Comparison of ENCODE assay signal across 8 mouse cellular contexts in the genomic region with DNA sequence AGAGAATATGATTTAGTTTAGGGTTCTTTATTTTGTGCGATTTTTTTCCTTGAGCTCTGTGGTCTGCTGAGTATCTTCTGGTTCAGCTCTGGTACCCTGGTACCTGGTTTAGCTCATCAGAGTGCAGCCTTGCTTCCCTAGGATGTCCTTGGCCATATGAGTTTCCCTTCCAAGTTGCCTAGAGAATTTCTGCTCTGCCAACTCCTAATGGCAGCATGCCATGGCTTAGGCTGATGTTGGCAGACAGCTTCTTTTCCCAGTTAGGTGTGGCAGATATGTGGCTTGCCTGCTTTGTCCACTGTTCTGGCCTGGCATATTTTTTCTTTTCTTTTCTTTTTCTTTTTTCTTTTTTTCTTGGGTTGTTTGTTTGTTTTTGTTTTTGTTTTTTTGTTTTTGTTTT. TPM values are rescaled to one million over a fixed set of nuclear protein-coding genes. Genes with fewer than 3 reads are reported as not detected.
DNase-seq lines count a peak whose midpoint lies in the region; ATAC-seq lines count a peak whose summit lies in the region.

No protein-coding gene starts in this region.

- H3K36me3 ChIP-seq in kidney, embryonic 16.5 days (ENCODE audit: insufficient read depth, low read length), result no peaks in the 10 kb centered on the region
- no peaks in the 10 kb centered on the region for H3K36me3 ChIP-seq in hindbrain, embryonic 12.5 days

- H3K9ac ChIP-seq in kidney, embryonic 16.5 days (replicated peaks; ENCODE audit: low read length), result no peak overlapping the region
- no peak overlapping the region for H3K9ac ChIP-seq in hindbrain, embryonic 12.5 days

- no peaks in the 10 kb centered on the region for H3K9me3 ChIP-seq in kidney, embryonic 16.5 days (ENCODE audit: low read length)
- no peaks in the 10 kb centered on the region for H3K9me3 ChIP-seq in hindbrain, embryonic 12.5 days (replicated peaks)

- no peak overlapping the region for H3K27ac ChIP-seq in kidney, embryonic 16.5 days (ENCODE audit: low read length)
- H3K27ac ChIP-seq in hindbrain, embryonic 12.5 days, result no peak overlapping the region

- H3K4me3 ChIP-seq in kidney, embryonic 16.5 days (ENCODE audit: low read length), result no peak overlapping the region
- no peak overlapping the region for H3K4me3 ChIP-seq in hindbrain, embryonic 12.5 days

- WGBS in kidney, embryonic 16.5 days, result 96% methylated on average over 1 of the region's 1 CpGs
- 93% methylated on average over 1 of the region's 1 CpGs for WGBS in hindbrain, embryonic 12.5 days

- ATAC-seq in kidney, embryonic 16.5 days (ENCODE audit: low FRiP score, low TSS enrichment), result no peak
- no peak for ATAC-seq in hindbrain, embryonic 12.5 days (ENCODE audit: low FRiP score)

- no peak overlapping the region for H3K4me2 ChIP-seq in kidney, embryonic 16.5 days (replicated peaks; ENCODE audit: low read depth, low read length)
- no peak overlapping the region for H3K4me2 ChIP-seq in hindbrain, embryonic 12.5 days (replicated peaks)

- peak; percentile 85 for DNase-seq in kidney, adult 11 months
- DNase-seq in cerebellum, adult 8-10 months, result peak; percentile 67
- peak; percentile 74 for DNase-seq in heart, adult 8-10 months (ENCODE audit: low spot score)
- peak; percentile 19 to 48 for DNase-seq in layer of hippocampus, postnatal 25 days (ENCODE audit: extremely low spot score in 1 of 2, low spot score in 1 of 2)
- DNase-seq in right cerebral cortex, adult 18-20 months, result peak; percentile 74
- DNase-seq in retina, embryonic 14.5 days (ENCODE audit: low spot score), result no peak

- no peaks in the 10 kb centered on the region for H3K27me3 ChIP-seq in kidney, embryonic 16.5 days (ENCODE audit: insufficient read depth, low read length)
- no peaks in the 10 kb centered on the region for H3K27me3 ChIP-seq in hindbrain, embryonic 12.5 days

- peaks cover 15% of the 10 kb centered on the region for H3K4me1 ChIP-seq in kidney, embryonic 16.5 days (ENCODE audit: insufficient read depth, low read length)
- no peaks in the 10 kb centered on the region for H3K4me1 ChIP-seq in hindbrain, embryonic 12.5 days

RNA-seq across cellular contexts. Expression of a gene that starts 25.8 kb away (rescaled TPM):
- polyA plus RNA-seq in kidney, embryonic 16.5 days (2015; fragmentation: Nextera tagmentation; extraction: Ambion mirVana), result 29.5 and 31.6 TPM in 2 replicates
- 10 to 100 TPM; 35.9 to 40.8 (median 36.5) TPM for total RNA-seq in heart, adult 8-10 months (2022)
- total RNA-seq in layer of hippocampus, postnatal 25 days (2021), result 100 to 1,000 TPM; 113 to 118 TPM
- polyA plus RNA-seq in hindbrain, embryonic 12.5 days (2016; fragmentation: Nextera tagmentation; extraction: Ambion mirVana), result 56.9 and 58.5 TPM in 2 replicates

RNA-seq across cellular contexts. Expression of a gene that starts 58.0 kb away (rescaled TPM):
- 0.20 and 0.22 TPM in 2 replicates for polyA plus RNA-seq in kidney, embryonic 16.5 days (2015; fragmentation: Nextera tagmentation; extraction: Ambion mirVana)
- total RNA-seq in heart, adult 8-10 months (2022), result under 1 TPM; 0.25 to 0.97 (median 0.53) TPM
- total RNA-seq in layer of hippocampus, postnatal 25 days (2021), result not detected
- polyA plus RNA-seq in hindbrain, embryonic 12.5 days (2016; fragmentation: Nextera tagmentation; extraction: Ambion mirVana), result not detected in 2 replicates
